Mouse (Mus musculus): ENCODE data around the gene A630073D07Rik. TPM values are rescaled to one million over a fixed set of nuclear protein-coding genes. Genes with fewer than 3 reads are reported as not detected.
"Not testable (repeated sequence)": the region's sequence is repeated elsewhere in the genome, so short reads cannot be mapped to it uniquely, and the experiment has no call there.

A630073D07Rik gene
- not detected in 2 replicates for polyA plus RNA-seq (2012; ENCODE audit: insufficient read depth, insufficient read length, missing spikeins)

GRCm38 (mm10) chr6:132651426-132651825 lies at the start of gene A630073D07Rik:
Gene A630073D07Rik (minus strand): TSS chr6:132651526.
- H3K4me1 ChIP-seq (ENCODE audit: control insufficient read depth, insufficient read depth, low read length) = no peaks in the 10 kb centered on the region
- no peak within 1 kb of the TSS for H3K4me3 ChIP-seq (ENCODE audit: insufficient read depth, low read length)
- no peak within 1 kb of the TSS for H3K27ac ChIP-seq (ENCODE audit: insufficient read depth, low read depth, low read length)
- TF ChIP-seq POLR2A (IDR thresholded peaks at IDR 0.05; ENCODE audit: borderline replicate concordance, low read depth, low read length) = no peak
- no peak for TF ChIP-seq CTCF (IDR thresholded peaks at IDR 0.05; ENCODE audit: low read depth, low read length)

GRCm38 (mm10) chr6:132700907-132701306 lies 49.6 kb upstream of the A630073D07Rik start, which contains the start of gene Tas2r121:
Gene Tas2r121 (minus strand): TSS chr6:132701007.
- H3K4me3 ChIP-seq (ENCODE audit: insufficient read depth, low read length) = no peak within 1 kb of the TSS
- no peak within 1 kb of the TSS for H3K27ac ChIP-seq (ENCODE audit: insufficient read depth, low read depth, low read length)
- no peaks in the 10 kb centered on the region for H3K4me1 ChIP-seq (ENCODE audit: control insufficient read depth, insufficient read depth, low read length)
- TF ChIP-seq CTCF (IDR thresholded peaks at IDR 0.05; ENCODE audit: low read depth, low read length) = no peak

DNA sequence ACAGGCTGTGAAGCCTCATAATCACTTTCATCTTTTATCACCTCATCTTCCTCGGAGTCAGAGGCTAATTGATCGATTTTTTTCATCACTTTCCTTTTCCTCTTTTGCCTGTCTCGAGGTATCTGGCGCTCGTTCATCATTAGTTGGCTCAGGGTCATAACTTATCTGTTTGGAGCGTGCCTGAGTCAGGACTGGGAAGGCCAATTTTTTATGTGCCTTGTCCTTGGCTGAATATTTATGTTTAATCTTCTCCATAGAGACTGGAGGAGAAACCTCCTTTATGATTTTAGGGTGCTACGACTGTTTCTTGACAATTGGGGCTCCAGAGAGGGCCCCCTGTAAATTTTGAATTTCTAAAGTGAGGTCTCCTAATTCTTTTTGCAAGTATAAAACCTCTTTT lies 40.3 kb upstream of the A630073D07Rik start:
- H3K27ac ChIP-seq (ENCODE audit: insufficient read depth, low read depth, low read length); H3K4me3 ChIP-seq (ENCODE audit: insufficient read depth, low read length); H3K4me1 ChIP-seq (ENCODE audit: control insufficient read depth, insufficient read depth, low read length): not testable (repeated sequence)

- H3K4me3 ChIP-seq (ENCODE audit: insufficient read depth, low read length) = no peak within 1 kb of the TSS
- no peak within 1 kb of the TSS for H3K27ac ChIP-seq (ENCODE audit: insufficient read depth, low read depth, low read length)
- H3K4me1 ChIP-seq (ENCODE audit: control insufficient read depth, insufficient read depth, low read length) = no peaks in the 10 kb centered on the region
- TF ChIP-seq CTCF (IDR thresholded peaks at IDR 0.05; ENCODE audit: low read depth, low read length) (no peak), POLR2A (IDR thresholded peaks at IDR 0.05; ENCODE audit: borderline replicate concordance, low read depth, low read length) (no peak)
Measured at GRCm38 (mm10) chr6:132656653-132657052, 5.3 kb upstream of the A630073D07Rik start, which contains the start of gene Tas2r120. Gene Tas2r120 (plus strand): TSS chr6:132656953.

DNA sequence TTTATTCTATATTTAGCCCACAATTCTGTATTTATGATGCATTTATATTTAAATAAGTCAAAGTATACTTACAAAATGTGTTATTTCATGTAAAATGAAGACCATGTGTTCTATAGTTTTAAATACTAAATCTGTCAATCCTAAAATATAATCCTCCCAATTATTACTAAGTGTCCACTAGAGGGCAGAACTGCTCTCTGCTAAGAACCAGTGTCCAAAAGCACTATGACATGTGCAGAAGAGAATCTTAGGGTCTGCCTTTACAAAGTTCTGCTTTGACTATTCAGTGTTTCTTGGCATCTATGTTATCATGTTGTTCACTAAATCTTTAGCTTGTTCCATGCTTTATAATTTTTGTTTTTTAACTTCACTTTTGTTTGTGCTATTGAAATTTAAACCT lies 1.9 kb downstream of the A630073D07Rik start:
- no peak overlapping the region for H3K27ac ChIP-seq (ENCODE audit: insufficient read depth, low read depth, low read length)
- H3K4me1 ChIP-seq (ENCODE audit: control insufficient read depth, insufficient read depth, low read length) = no peaks in the 10 kb centered on the region
- no peak overlapping the region for H3K4me3 ChIP-seq (ENCODE audit: insufficient read depth, low read length)
- TF ChIP-seq POLR2A (IDR thresholded peaks at IDR 0.05; ENCODE audit: borderline replicate concordance, low read depth, low read length) (no peak), CTCF (IDR thresholded peaks at IDR 0.05; ENCODE audit: low read depth, low read length) (no peak)

GRCm38 (mm10) chr6:132595613-132596012 lies 55.7 kb downstream of the A630073D07Rik start, which contains the start of gene Prp2:
Gene Prp2 (plus strand): TSS chr6:132595913.
- not testable (repeated sequence) for H3K27ac ChIP-seq (ENCODE audit: insufficient read depth, low read depth, low read length); H3K4me3 ChIP-seq (ENCODE audit: insufficient read depth, low read length); H3K4me1 ChIP-seq (ENCODE audit: control insufficient read depth, insufficient read depth, low read length)

Other genes starting within 250 kb of the A630073D07Rik start
- gene Prh1, start 81.7 kb downstream of the A630073D07Rik start, polyA plus RNA-seq (2012; ENCODE audit: insufficient read depth, insufficient read length, missing spikeins) = not detected in 2 replicates
- not detected in 2 replicates for gene Prp2, start 55.6 kb downstream of the A630073D07Rik start, polyA plus RNA-seq (2012; ENCODE audit: insufficient read depth, insufficient read length, missing spikeins)
- not detected in 2 replicates for gene Tas2r120, start 5.4 kb upstream of the A630073D07Rik start, polyA plus RNA-seq (2012; ENCODE audit: insufficient read depth, insufficient read length, missing spikeins)
- gene Tas2r121, start 49.5 kb upstream of the A630073D07Rik start, polyA plus RNA-seq (2012; ENCODE audit: insufficient read depth, insufficient read length, missing spikeins) = not detected in 2 replicates
- gene Tas2r122, start 60.4 kb upstream of the A630073D07Rik start, polyA plus RNA-seq (2012; ENCODE audit: insufficient read depth, insufficient read length, missing spikeins) = not detected in 2 replicates
- gene Tas2r115, start 86.5 kb upstream of the A630073D07Rik start, polyA plus RNA-seq (2012; ENCODE audit: insufficient read depth, insufficient read length, missing spikeins) = not detected in 2 replicates
- gene Tas2r124, start 103.2 kb upstream of the A630073D07Rik start, polyA plus RNA-seq (2012; ENCODE audit: insufficient read depth, insufficient read length, missing spikeins) = not detected in 2 replicates
- not detected in 2 replicates for gene Tas2r102, start 110.6 kb upstream of the A630073D07Rik start, polyA plus RNA-seq (2012; ENCODE audit: insufficient read depth, insufficient read length, missing spikeins)
- gene Tas2r136, start 126.6 kb upstream of the A630073D07Rik start, polyA plus RNA-seq (2012; ENCODE audit: insufficient read depth, insufficient read length, missing spikeins) = not detected in 2 replicates
- not detected in 2 replicates for gene Tas2r117, start 151.3 kb upstream of the A630073D07Rik start, polyA plus RNA-seq (2012; ENCODE audit: insufficient read depth, insufficient read length, missing spikeins)
- gene Tas2r123, start 195.6 kb upstream of the A630073D07Rik start, polyA plus RNA-seq (2012; ENCODE audit: insufficient read depth, insufficient read length, missing spikeins) = not detected in 2 replicates
- gene Tas2r116, start 203.9 kb upstream of the A630073D07Rik start, polyA plus RNA-seq (2012; ENCODE audit: insufficient read depth, insufficient read length, missing spikeins) = not detected in 2 replicates
- gene Tas2r110, start 216.5 kb upstream of the A630073D07Rik start, polyA plus RNA-seq (2012; ENCODE audit: insufficient read depth, insufficient read length, missing spikeins) = not detected in 2 replicates
- not detected in 2 replicates for gene Tas2r113, start 241.5 kb upstream of the A630073D07Rik start, polyA plus RNA-seq (2012; ENCODE audit: insufficient read depth, insufficient read length, missing spikeins)

All from bone marrow macrophage, adult 2 months (primary cell).